Mouse (Mus musculus) C2C12 (cell line): ENCODE data around the gene Tex45. TPM values are rescaled to one million over a fixed set of nuclear protein-coding genes. Genes with fewer than 3 reads are reported as not detected.

Experiments used
- H3K27me3 ChIP-seq: one replicate; pipeline ENCODE4 v1.6.1; 2011; ENCODE audit not compliant: control insufficient read depth, insufficient read depth, insufficient read length
- H3K36me3 ChIP-seq: one replicate; pipeline ENCODE4 v1.6.1; 2011; ENCODE audit not compliant: control insufficient read depth, insufficient read depth
- H3K4me3 ChIP-seq: one replicate; pipeline ENCODE4 v1.5.1; 2011; ENCODE audit warnings: mild to moderate bottlenecking, control low read depth; ENCODE audit not compliant: poor library complexity, insufficient read depth, severe bottlenecking
- H3K79me2 ChIP-seq: one replicate; pipeline ENCODE4 v1.6.1; 2011; ENCODE audit not compliant: control insufficient read depth, insufficient read depth
- H3K79me3 ChIP-seq: one replicate; pipeline ENCODE4 v1.6.1; 2011; ENCODE audit warnings: low read depth, control low read depth
- H3ac ChIP-seq: one replicate; pipeline ENCODE3; 2011; ENCODE audit warnings: low read depth; ENCODE audit not compliant: control insufficient read depth, insufficient read length
- CEBPB ChIP-seq: IDR thresholded peaks from one replicate; pipeline ENCODE4 v1.6.1; 2011; ENCODE audit warnings: low read depth, mild to moderate bottlenecking, control low read depth, moderate library complexity
- CTCF ChIP-seq: IDR thresholded peaks from one replicate; pipeline ENCODE4 v1.5.1; 2011; ENCODE audit not compliant: control insufficient read depth, insufficient read depth, insufficient read length
- FOSL1 ChIP-seq: IDR thresholded peaks from one replicate; pipeline ENCODE4 v1.8.0; 2011; ENCODE audit warnings: mild to moderate bottlenecking, low read length; ENCODE audit not compliant: poor library complexity, insufficient read depth, severe bottlenecking
- MAX ChIP-seq: IDR thresholded peaks from one replicate; pipeline ENCODE4 v1.6.1; 2011; ENCODE audit warnings: mild to moderate bottlenecking, control low read depth
- MYOD1 ChIP-seq: IDR thresholded peaks from one replicate; pipeline ENCODE4 v1.6.1; 2011; ENCODE audit warnings: low read depth; ENCODE audit not compliant: control insufficient read depth, insufficient read length
- MYOG ChIP-seq: IDR thresholded peaks from one replicate; pipeline ENCODE4 v1.6.1; 2011; ENCODE audit not compliant: control insufficient read depth, insufficient read length; ENCODE audit errors: extremely low read depth
- USF1 ChIP-seq: IDR thresholded peaks from one replicate; pipeline ENCODE4 v1.6.1; 2011; ENCODE audit warnings: low read depth, mild to moderate bottlenecking, control low read depth, moderate library complexity
- polyA plus RNA-seq: library from polyadenylated mRNA; unstranded; fragments of >200 nt; fragmentation: generic; extraction: Trizol; gene quantifications from one replicate; pipeline ENCODE4 v1.2.1, GENCODE M21; 2012; ENCODE audit warnings: missing spikeins

The Tex45 gene
- polyA plus RNA-seq, 1 experiment = not detected

GRCm38 (mm10) chr8:3499751-3500150 is 29.1 kb downstream of the Tex45 start:
- TF ChIP-seq FOSL1 = no peak
- no peak for TF ChIP-seq MYOD1
- no peak for TF ChIP-seq MAX
- TF ChIP-seq MYOG = no peak
- TF ChIP-seq USF1 = no peak
- no peak for TF ChIP-seq CTCF
- TF ChIP-seq CEBPB = no peak
- Histone ChIP-seq H3K79me3 (peaks cover 6% of the 10 kb centered on the region), H3K27me3 (no peaks in the 10 kb centered on the region), H3K36me3 (peaks cover 8% of the 10 kb centered on the region), H3K4me3 (peak overlapping the region; percentile 41), H3ac (peak overlapping the region; percentile 67), H3K79me2 (peaks cover 18% of the 10 kb centered on the region)

DNA sequence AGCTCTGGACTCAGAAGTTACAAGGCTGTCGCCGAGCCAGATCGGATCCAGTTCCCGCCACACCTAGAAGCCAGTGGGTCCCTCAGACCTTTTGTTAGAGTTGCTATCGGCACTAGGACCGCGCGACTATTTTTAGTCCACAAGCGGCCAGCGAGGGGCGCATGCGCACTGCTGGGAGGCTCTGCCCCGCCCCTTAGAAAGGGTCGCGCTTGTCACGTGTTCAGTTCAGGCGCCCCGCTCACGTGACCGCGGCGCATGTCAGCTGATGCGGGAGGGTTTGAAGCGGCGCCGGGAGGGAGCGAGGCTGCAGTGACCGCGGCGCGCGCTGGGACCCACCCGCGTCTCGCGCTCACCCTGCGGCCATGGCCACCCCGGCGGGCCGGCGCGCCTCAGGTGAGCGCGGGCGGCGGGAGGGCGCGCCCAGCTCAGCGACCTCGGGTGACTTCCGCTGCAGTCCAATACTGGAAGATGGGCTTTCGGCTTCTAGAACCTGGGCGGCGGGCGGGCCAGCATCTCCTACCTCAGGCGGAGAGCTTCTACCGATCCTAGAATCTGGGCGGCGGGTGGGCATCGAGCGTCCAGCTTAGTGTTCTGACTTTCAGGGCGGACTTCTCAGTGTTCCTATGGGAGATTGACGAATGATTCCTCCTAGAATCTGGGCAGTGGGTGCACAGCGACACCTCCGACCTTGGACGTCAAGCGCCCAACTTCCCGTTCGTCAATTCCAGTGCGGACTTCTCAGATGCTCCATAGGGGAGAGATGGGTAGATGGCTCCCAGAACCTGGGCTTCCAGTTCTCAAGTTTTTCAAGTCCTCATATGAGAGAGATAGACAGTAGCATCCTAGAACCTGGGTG is 29.8 kb downstream of the Tex45 start, which contains the start of gene Mcoln1:
Gene Mcoln1, plus strand, starts transcription at position 223 of the 856 bp plus-strand sequence.
- Histone ChIP-seq H3ac (peak within 1 kb of the TSS; percentile 92), H3K79me3 (peaks cover 5% of the 10 kb centered on the region), H3K27me3 (no peaks in the 10 kb centered on the region), H3K4me3 (peak within 1 kb of the TSS; percentile 41), H3K79me2 (peaks cover 18% of the 10 kb centered on the region), H3K36me3 (peaks cover 5% of the 10 kb centered on the region)
- peak; percentile 99 for TF ChIP-seq USF1
- no peak for TF ChIP-seq MYOG
- TF ChIP-seq MAX = peak; percentile 79

DNA sequence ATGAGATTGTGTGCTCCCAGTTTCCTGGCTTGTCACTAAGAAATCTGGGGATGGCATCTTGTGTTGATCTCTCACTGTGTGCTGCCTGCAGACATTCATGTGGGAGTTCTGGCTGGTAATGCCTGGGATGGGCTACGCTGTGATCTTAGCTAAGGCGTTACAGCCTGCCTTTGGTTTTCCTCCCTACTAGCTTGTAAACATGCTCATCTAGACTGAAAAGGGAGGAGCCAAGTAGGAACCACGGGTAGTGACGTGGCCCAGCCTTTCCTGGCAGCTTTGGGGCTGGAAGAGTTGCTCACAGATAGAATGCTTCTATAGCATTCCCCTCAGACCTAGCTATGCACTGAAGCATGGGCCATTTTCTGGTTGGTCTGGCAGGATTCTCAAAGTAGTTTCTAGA is 31.6 kb downstream of the Tex45 start:
- no peak overlapping the region for H3ac ChIP-seq
- peaks cover 5% of the 10 kb centered on the region for H3K79me3 ChIP-seq
- peaks cover 18% of the 10 kb centered on the region for H3K79me2 ChIP-seq
- TF ChIP-seq MYOG = no peak
- TF ChIP-seq CEBPB = no peak
- TF ChIP-seq CTCF = no peak
- no peak for TF ChIP-seq MYOD1
- H3K36me3 ChIP-seq = peaks cover 20% of the 10 kb centered on the region
- H3K4me3 ChIP-seq = no peak overlapping the region
- no peaks in the 10 kb centered on the region for H3K27me3 ChIP-seq

- H3K4me3 ChIP-seq = no peak overlapping the region
- H3K27me3 ChIP-seq = no peaks in the 10 kb centered on the region
- no peak overlapping the region for H3ac ChIP-seq
- H3K79me3 ChIP-seq = no peaks in the 10 kb centered on the region
- TF ChIP-seq MAX = no peak
- TF ChIP-seq FOSL1 = no peak
- TF ChIP-seq CTCF = no peak
- no peak for TF ChIP-seq MYOG
- TF ChIP-seq CEBPB = no peak
- no peaks in the 10 kb centered on the region for H3K79me2 ChIP-seq
- peaks cover 39% of the 10 kb centered on the region for H3K36me3 ChIP-seq
These were observed 37.5 kb downstream of the Tex45 start for GRCm38 (mm10) chr8:3507979-3508754.

GRCm38 (mm10) chr8:3514681-3515247 is 44.1 kb downstream of the Tex45 start:
- Histone ChIP-seq H3K27me3 (no peaks in the 10 kb centered on the region), H3K79me3 (no peaks in the 10 kb centered on the region), H3K4me3 (peak overlapping the region; percentile 59), H3K36me3 (peaks cover 11% of the 10 kb centered on the region), H3K79me2 (peaks cover 12% of the 10 kb centered on the region), H3ac (no peak overlapping the region)
- no peak for TF ChIP-seq MYOG
- TF ChIP-seq CEBPB = no peak
- no peak for TF ChIP-seq USF1
- no peak for TF ChIP-seq CTCF
- TF ChIP-seq MYOD1 = no peak
- no peak for TF ChIP-seq MAX
- no peak for TF ChIP-seq FOSL1
